Mouse (Mus musculus) midbrain, embryonic 10.5 days (tissue): ENCODE results near the gene Fam90a1b. TPM values are rescaled to one million over a fixed set of nuclear protein-coding genes. Genes with fewer than 3 reads are reported as not detected.
"Not testable (repeated sequence)": the region's sequence is repeated elsewhere in the genome, so short reads cannot be mapped to it uniquely, and the experiment has no call there.

ENCODE experiments used
- DNase-seq: peaks from one replicate; pipeline ENCODE4 v3.0.0-alpha.2; 2017; ENCODE audit warnings: low spot score
- H3K27ac ChIP-seq: fragments of 300-500 bp; sonication (generic); replicated peaks from 2 replicates; pipeline ENCODE4 v1.5.1; 2016; ENCODE audit warnings: mild to moderate bottlenecking
- H3K27me3 ChIP-seq: fragments of 300-500 bp; sonication (generic); 2 replicates; pipeline ENCODE4 v1.6.1; 2016; ENCODE audit warnings: low read depth, mild to moderate bottlenecking; ENCODE audit not compliant: poor library complexity, severe bottlenecking
- H3K36me3 ChIP-seq: fragments of 300-500 bp; sonication (generic); 2 replicates; pipeline ENCODE4 v1.6.1; 2016; ENCODE audit warnings: mild to moderate bottlenecking, moderate library complexity
- H3K4me1 ChIP-seq: fragments of 300-500 bp; sonication (generic); 2 replicates; pipeline ENCODE4 v1.6.1; 2016
- H3K4me3 ChIP-seq: fragments of 300-500 bp; sonication (generic); 2 replicates; pipeline ENCODE4 v1.5.1; 2016; ENCODE audit warnings: mild to moderate bottlenecking, moderate library complexity
- H3K9me3 ChIP-seq: fragments of 300-500 bp; sonication (generic); replicated peaks from 2 replicates; pipeline ENCODE4 v1.6.1; 2016; ENCODE audit warnings: mild to moderate bottlenecking
- WGBS: fragments of 180-500 bp; shearing (Covaris S2); methylation state at CpG from one replicate; pipeline ENCODE4 v1.1.7; 2016; 5-methylcytosine and 5-hydroxymethylcytosine counted together
- microRNA-seq: library from miRNA; unstranded; fragments of <30 nt; microRNA quantifications from one replicate; pipeline ENCODE4, GENCODE M21; 2017
- polyA plus RNA-seq: library from polyadenylated mRNA; unstranded; fragments of >200 nt; fragmentation: Nextera tagmentation; extraction: Ambion mirVana; gene quantifications from 2 replicates; pipeline ENCODE4 v1.2.1, GENCODE M21; 2016

The Fam90a1b gene
- polyA plus RNA-seq, result 0.12 and 0.20 TPM in 2 replicates

DNA sequence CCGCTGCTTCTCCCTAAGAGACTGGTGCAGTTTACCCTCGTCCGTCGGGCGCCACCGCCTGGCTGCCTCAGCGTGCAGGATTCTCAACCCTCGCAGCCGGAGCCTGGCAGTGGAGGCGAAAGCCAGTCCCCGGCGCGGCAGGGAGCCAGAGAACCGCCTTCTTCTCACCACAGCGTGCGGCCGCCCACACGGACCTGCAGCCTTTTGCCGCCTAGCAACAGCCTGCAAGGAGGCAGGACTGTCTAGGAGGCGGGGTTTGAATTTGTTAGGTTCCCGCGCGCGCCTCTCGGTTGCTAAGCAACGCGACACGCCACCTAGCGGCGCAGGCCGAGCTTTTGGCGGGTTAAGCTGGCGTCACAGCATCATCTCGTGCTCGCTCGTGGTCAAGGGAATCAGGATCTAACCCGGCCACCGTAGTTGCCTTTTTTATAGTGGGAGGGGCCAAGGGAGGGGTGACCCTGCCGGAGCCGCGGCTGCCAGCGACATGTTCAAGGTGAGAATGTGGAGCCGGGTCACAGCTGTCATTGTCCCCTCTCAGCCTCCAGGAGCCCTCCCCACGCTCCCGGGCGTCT, at the start of gene Fam90a1b, which contains the start of gene Apoo:
Gene Fam90a1b (minus strand): TSS at position 108 of the 572 bp plus-strand sequence.
Gene Apoo (plus strand): TSS at position 448 of the 572 bp plus-strand sequence.
- H3K4me3 ChIP-seq, result peak within 1 kb of the TSS; percentile 68
- no peaks in the 10 kb centered on the region for H3K36me3 ChIP-seq
- H3K27ac ChIP-seq, result peak within 1 kb of the TSS; percentile 83
- WGBS, result 21% methylated on average over 44 of the region's 46 CpGs
- DNase-seq, result peak; percentile 95
- H3K9me3 ChIP-seq, result peaks cover 4% of the 10 kb centered on the region; the same call in 1 of the 2 replicates
- H3K27me3 ChIP-seq, result peaks cover 97% of the 10 kb centered on the region
- 0 out of 2 replicates have a peak, but pooled peaks cover 6% of the 10 kb centered on the region for H3K4me1 ChIP-seq

DNA sequence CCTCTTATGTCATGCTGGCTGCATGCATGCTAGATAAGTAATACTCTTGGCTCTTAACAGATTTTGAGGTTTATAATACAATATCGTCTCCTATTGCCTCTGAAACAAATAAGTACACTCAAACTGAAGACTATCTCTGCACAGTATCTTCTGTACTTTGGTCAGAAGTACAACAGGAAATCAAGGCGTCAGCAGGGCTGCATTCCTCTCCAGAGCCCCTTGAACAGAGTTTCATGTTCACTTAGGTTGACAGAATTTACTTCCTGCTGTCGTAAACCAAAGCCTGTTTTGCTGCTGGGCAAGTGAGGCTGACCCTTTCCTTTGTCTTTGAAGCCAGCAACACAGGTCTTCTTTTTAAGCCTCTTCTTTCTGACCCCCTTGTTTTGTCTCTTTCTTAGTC, 42.4 kb upstream of the Fam90a1b start:
- Histone ChIP-seq H3K9me3 (no peaks in the 10 kb centered on the region), H3K4me3 (no peak overlapping the region), H3K27me3 (peaks cover 71% of the 10 kb centered on the region), H3K36me3 (no peaks in the 10 kb centered on the region), H3K27ac (no peak overlapping the region), H3K4me1 (peaks cover 9% of the 10 kb centered on the region; the same call in 1 of the 2 replicates)
- no peak for DNase-seq
- 59% methylated on average over 3 of the region's 3 CpGs for WGBS

DNA sequence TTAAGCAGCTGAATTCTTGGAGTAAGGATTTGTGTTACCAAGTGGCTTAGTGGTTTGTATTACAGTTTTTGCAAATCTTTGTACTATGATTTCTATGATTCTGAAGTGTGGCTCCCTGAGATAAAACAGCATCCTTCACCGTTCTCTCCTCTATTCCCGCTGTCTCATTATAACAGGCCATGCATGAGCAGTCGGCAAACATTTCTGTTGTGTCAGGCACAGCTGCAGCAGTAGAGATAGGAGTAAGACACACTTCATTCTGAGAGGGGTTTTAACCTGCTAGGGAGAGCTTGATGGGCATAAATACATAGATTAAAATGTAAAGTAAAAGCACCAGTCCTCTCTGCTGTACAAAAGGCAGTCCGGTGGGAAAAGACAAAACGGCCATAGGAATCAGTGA, 12.2 kb upstream of the Fam90a1b start:
- no peaks in the 10 kb centered on the region for H3K4me1 ChIP-seq
- no peak for DNase-seq
- peaks cover 17% of the 10 kb centered on the region; the same call in 1 of the 2 replicates for H3K36me3 ChIP-seq
- H3K27ac ChIP-seq, result no peak overlapping the region
- H3K4me3 ChIP-seq, result no peak overlapping the region
- H3K27me3 ChIP-seq, result peaks cover 97% of the 10 kb centered on the region
- 72% methylated on average over 5 of the region's 5 CpGs for WGBS
- H3K9me3 ChIP-seq, result no peaks in the 10 kb centered on the region

DNA sequence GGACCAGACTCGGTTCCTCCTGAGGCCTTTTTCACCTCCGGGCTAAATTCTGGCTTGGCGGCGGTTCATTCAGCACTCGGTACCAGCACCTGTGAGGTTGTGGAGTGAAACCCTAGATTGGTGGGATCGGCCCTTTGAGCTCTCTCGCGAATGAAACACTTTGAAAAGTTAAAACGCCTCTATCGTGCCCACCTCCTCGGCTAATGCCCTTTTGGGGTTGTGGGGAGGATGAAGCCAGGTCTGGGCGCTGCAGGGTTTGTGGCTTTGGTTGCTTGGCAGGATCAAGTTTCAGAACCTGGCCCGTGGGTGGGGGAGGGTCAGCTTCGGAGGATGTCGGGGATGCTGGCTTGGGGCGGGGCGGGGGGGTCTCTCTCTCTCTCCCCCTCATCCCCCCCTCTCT, 671 bp upstream of the Fam90a1b start:
- 27% methylated on average over 15 of the region's 17 CpGs for WGBS
- peak overlapping the region; percentile 83 for H3K27ac ChIP-seq
- no peak for DNase-seq
- peak overlapping the region; percentile 68 for H3K4me3 ChIP-seq
- no peaks in the 10 kb centered on the region for H3K36me3 ChIP-seq
- H3K27me3 ChIP-seq, result peaks cover 97% of the 10 kb centered on the region
- 0 out of 2 replicates have a peak, but pooled peaks cover 6% of the 10 kb centered on the region for H3K4me1 ChIP-seq
- peaks cover 4% of the 10 kb centered on the region; the same call in 1 of the 2 replicates for H3K9me3 ChIP-seq

DNA sequence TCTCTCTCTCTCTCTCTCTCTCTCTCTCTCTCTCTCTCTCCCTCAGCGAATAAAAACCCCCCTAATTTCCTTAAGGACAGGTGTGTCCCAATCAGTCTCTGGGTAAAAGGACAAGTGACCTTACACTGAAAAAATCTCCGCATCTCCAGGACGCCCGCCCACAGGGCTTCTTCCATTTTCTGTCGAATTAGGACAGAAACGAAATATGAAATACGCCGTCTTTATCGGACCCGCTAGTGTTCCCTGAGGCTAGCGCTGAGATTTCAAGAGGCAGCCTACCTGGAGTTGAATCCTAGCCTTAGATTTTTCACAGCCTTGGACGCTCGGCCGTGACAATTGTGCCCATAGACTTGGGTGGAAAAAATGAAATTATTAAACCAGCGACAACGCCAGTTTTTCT, 548 bp downstream of the Fam90a1b start:
- H3K27me3 ChIP-seq, result peaks cover 97% of the 10 kb centered on the region
- H3K9me3 ChIP-seq, result peaks cover 4% of the 10 kb centered on the region; the same call in 1 of the 2 replicates
- 0 out of 2 replicates have a peak, but pooled peaks cover 6% of the 10 kb centered on the region for H3K4me1 ChIP-seq
- H3K27ac ChIP-seq, result no peak overlapping the region
- H3K4me3 ChIP-seq, result peak overlapping the region; percentile 68
- 18% methylated on average over 16 of the region's 16 CpGs for WGBS
- DNase-seq, result peak; percentile 28
- H3K36me3 ChIP-seq, result no peaks in the 10 kb centered on the region

DNA sequence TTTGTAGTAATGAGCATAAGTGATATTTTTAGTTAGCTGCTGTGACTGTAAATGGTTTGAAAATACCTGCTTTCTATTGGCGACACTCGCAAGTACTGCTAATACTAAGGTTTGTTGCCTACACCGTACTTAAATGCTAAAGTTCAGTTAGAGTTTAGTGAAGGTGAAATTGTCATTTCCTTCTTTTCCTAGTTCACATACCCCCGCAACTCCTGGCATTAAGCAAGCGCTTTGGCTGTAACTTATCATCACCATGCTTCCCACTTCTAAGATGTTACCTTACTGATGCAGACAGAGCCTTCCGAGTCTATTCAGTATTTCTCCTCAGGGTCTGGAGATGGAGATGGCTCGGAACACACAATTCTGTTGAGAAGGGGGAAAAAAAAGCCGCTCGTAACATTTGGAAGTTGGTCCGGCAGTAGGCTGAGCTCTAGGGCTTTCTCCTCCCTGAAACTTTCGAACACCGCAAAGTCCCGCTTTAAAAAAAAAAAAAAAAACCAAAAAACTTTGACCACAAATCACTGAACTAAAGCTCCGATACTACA, 1.1 kb downstream of the Fam90a1b start:
- Histone ChIP-seq H3K27ac (no peak overlapping the region), H3K36me3 (no peaks in the 10 kb centered on the region), H3K9me3 (peaks cover 4% of the 10 kb centered on the region; the same call in 1 of the 2 replicates), H3K4me3 (peak overlapping the region; percentile 68; the same call in 1 of the 2 replicates), H3K4me1 (0 out of 2 replicates have a peak, but pooled peaks cover 6% of the 10 kb centered on the region), H3K27me3 (peaks cover 97% of the 10 kb centered on the region)
- WGBS, result 30% methylated on average over 14 of the region's 14 CpGs
- peak; percentile 19 for DNase-seq

DNA sequence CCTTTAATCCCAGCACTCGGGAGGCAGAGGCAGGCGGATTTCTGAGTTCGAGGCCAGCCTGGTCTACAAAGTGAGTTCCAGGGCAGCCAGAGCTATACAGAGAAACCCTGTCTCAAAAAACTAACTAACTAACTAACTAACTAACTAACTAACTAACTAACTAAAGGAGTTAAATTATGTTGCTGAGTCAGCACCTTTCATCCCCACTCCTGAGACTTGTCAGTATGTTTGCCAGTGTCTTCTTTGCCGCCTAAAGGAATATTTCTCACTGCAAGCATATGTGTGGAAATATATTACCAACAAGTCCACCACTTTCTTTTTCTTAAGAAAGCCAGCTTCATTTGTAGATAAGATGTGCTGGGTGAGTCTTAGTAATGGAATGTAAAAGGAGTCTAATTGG, 22.9 kb downstream of the Fam90a1b start:
- not testable (repeated sequence) for DNase-seq, H3K9me3 ChIP-seq, H3K4me3 ChIP-seq, H3K4me1 ChIP-seq, H3K27ac ChIP-seq, H3K36me3 ChIP-seq
- WGBS, result 96% methylated on average over 4 of the region's 4 CpGs
- H3K27me3 ChIP-seq, result peaks cover 97% of the 10 kb centered on the region

DNA sequence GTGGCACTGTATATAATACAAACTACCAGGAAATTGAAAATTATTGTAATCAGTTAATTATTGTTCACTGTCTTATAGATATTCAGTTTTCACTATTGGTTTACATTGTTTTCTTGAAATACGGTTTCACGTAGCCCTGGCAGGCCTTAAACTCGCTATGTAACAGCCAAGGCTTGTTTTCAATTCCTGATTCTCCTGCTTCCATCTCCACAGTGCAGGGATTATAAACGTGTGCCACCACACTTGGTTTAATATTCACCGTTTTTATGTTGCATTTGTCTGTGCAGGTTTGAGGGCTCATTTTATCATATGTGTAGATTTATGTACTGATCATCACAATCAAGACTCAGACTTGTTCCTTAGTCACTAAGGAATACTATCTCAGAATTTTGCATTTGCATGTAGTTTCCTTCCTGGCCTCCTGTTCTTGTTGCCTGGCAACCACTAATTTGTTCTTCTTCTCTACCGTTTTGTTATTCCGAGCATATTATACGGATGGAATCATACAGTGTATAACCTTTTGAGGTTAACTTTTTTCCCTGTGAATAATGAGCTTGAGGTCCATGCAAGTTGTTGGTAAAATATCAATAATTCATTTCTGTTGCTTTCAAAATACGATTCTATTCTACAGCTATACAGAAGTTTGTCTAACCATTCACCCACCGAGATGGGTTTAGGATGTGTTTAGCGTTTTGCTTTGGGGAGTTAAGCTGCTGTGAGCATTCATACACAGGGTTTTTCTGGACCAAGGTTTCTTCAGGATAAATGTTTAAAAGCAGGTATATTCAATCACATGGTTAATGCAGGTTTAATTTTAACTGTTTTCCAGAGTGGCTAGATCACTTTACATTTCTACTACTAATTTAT, 45.3 kb downstream of the Fam90a1b start:
- no peaks in the 10 kb centered on the region for H3K4me1 ChIP-seq
- H3K27me3 ChIP-seq, result peaks cover 97% of the 10 kb centered on the region
- DNase-seq, result no peak
- H3K9me3 ChIP-seq, result no peaks in the 10 kb centered on the region
- H3K4me3 ChIP-seq, result no peak overlapping the region
- 85% methylated on average over 11 of the region's 11 CpGs for WGBS
- no peaks in the 10 kb centered on the region for H3K36me3 ChIP-seq
- no peak overlapping the region for H3K27ac ChIP-seq

Small RNA genes within 50 kb of the gene (microRNA-seq; reads per million reads assigned to microRNA genes)
- not detected for gene Gm44477

Other genes starting within 250 kb of the Fam90a1b start
- gene Zfx, start 243.1 kb downstream of the Fam90a1b start, polyA plus RNA-seq, result 27.0 and 27.5 TPM in 2 replicates
- 109 and 112 TPM in 2 replicates for gene Eif2s3x, start 153.9 kb downstream of the Fam90a1b start, polyA plus RNA-seq
- 7.1 and 10.1 TPM in 2 replicates for gene Klhl15, start 132.2 kb downstream of the Fam90a1b start, polyA plus RNA-seq
- gene Apoo, start 340 bp upstream of the Fam90a1b start, polyA plus RNA-seq, result 109 and 112 TPM in 2 replicates
- 567 and 665 TPM in 2 replicates for gene Maged1, start 175.4 kb upstream of the Fam90a1b start, polyA plus RNA-seq